Mouse (Mus musculus) forebrain, embryonic 15.5 days (tissue): ENCODE measurements around the gene Smim15. TPM values are rescaled to one million over a fixed set of nuclear protein-coding genes. Genes with fewer than 3 reads are reported as not detected.

Experiments used
- ATAC-seq: fragments of 200-750 bp; cut with Nextera tagmentation; replicated peaks from 2 replicates; pipeline ENCODE4 v1.8.0; 2017; ENCODE audit warnings: mild to moderate bottlenecking, moderate TSS enrichment, moderate library complexity
- H3K27ac ChIP-seq: fragments of 300-500 bp; sonication (generic); replicated peaks from 2 replicates; pipeline ENCODE4 v1.5.1; 2015; ENCODE audit warnings: mild to moderate bottlenecking, inconsistent platforms
- H3K27me3 ChIP-seq: fragments of 300-500 bp; sonication (generic); 2 replicates; pipeline ENCODE4 v1.6.1; 2015; ENCODE audit warnings: inconsistent platforms
- H3K36me3 ChIP-seq: fragments of 300-500 bp; sonication (generic); 2 replicates; pipeline ENCODE4 v1.6.1; 2015; ENCODE audit warnings: mild to moderate bottlenecking, inconsistent platforms
- H3K4me1 ChIP-seq: fragments of 300-500 bp; sonication (generic); 2 replicates; pipeline ENCODE4 v1.6.1; 2015; ENCODE audit warnings: inconsistent platforms
- H3K4me2 ChIP-seq: fragments of 300-500 bp; sonication (generic); replicated peaks from 2 replicates; pipeline ENCODE4 v1.6.1; 2015; ENCODE audit warnings: mild to moderate bottlenecking, inconsistent platforms
- H3K4me3 ChIP-seq: fragments of 300-500 bp; sonication (generic); 2 replicates; pipeline ENCODE4 v1.5.1; 2015; ENCODE audit warnings: mild to moderate bottlenecking, inconsistent platforms
- H3K9ac ChIP-seq: fragments of 300-500 bp; sonication (generic); replicated peaks from 2 replicates; pipeline ENCODE4 v1.6.1; 2015; ENCODE audit warnings: mild to moderate bottlenecking, inconsistent platforms
- H3K9me3 ChIP-seq: fragments of 300-500 bp; sonication (generic); 2 replicates; pipeline ENCODE4 v1.6.1; 2016; ENCODE audit warnings: inconsistent platforms
- WGBS: fragments of 180-500 bp; shearing (Covaris S2); methylation state at CpG from one replicate; pipeline ENCODE4 v1.1.7; 2015; ENCODE audit warnings: mixed read lengths; 5-methylcytosine and 5-hydroxymethylcytosine counted together
- polyA plus RNA-seq: library from polyadenylated mRNA; unstranded; fragments of >200 nt; fragmentation: Nextera tagmentation; extraction: Ambion mirVana; gene quantifications from 2 replicates; pipeline ENCODE4 v1.2.1, GENCODE M21; 2015

Smim15 gene
- 43.9 and 47.7 TPM in 2 replicates for polyA plus RNA-seq

- no peaks in the 10 kb centered on the region for H3K9me3 ChIP-seq
- peak within 1 kb of the TSS; percentile 82 for H3K4me3 ChIP-seq
- ATAC-seq = peak; percentile 98
- H3K27ac ChIP-seq = peak within 1 kb of the TSS; percentile 87
- 0 out of 2 replicates have a peak, but pooled peaks cover 6% of the 10 kb centered on the region for H3K36me3 ChIP-seq
- no peaks in the 10 kb centered on the region for H3K27me3 ChIP-seq
- H3K9ac ChIP-seq = peak within 1 kb of the TSS; percentile 90
- peaks cover 47% of the 10 kb centered on the region for H3K4me1 ChIP-seq
- H3K4me2 ChIP-seq = peak within 1 kb of the TSS; percentile 63
- under 1% methylated on average over 63 of the region's 71 CpGs for WGBS
Observed at GRCm38 (mm10) chr13:108044222-108044941, at the start of gene Smim15. Gene Smim15 (plus strand): TSS chr13:108044446.

GRCm38 (mm10) chr13:107995211-107995610 is 49.0 kb upstream of the Smim15 start:
- Histone ChIP-seq H3K36me3 (no peaks in the 10 kb centered on the region), H3K27ac (no peak overlapping the region), H3K4me1 (no peaks in the 10 kb centered on the region), H3K9ac (no peak overlapping the region), H3K9me3 (no peaks in the 10 kb centered on the region), H3K27me3 (no peaks in the 10 kb centered on the region), H3K4me3 (no peak overlapping the region), H3K4me2 (no peak overlapping the region)
- no peak for ATAC-seq
- 53% methylated on average over 7 of the region's 7 CpGs for WGBS

GRCm38 (mm10) chr13:107996301-107996700 is 47.9 kb upstream of the Smim15 start:
- no peaks in the 10 kb centered on the region for H3K36me3 ChIP-seq
- no peaks in the 10 kb centered on the region for H3K9me3 ChIP-seq
- H3K4me3 ChIP-seq = no peak overlapping the region
- H3K27me3 ChIP-seq = no peaks in the 10 kb centered on the region
- H3K27ac ChIP-seq = no peak overlapping the region
- no peak for ATAC-seq
- no peaks in the 10 kb centered on the region for H3K4me1 ChIP-seq
- H3K4me2 ChIP-seq = no peak overlapping the region
- WGBS = 92% methylated on average over 3 of the region's 3 CpGs
- H3K9ac ChIP-seq = no peak overlapping the region

GRCm38 (mm10) chr13:108007861-108008260 is 36.4 kb upstream of the Smim15 start:
- no peaks in the 10 kb centered on the region for H3K27me3 ChIP-seq
- 74% methylated on average over 4 of the region's 4 CpGs for WGBS
- H3K27ac ChIP-seq = no peak overlapping the region
- no peak overlapping the region for H3K4me3 ChIP-seq
- no peaks in the 10 kb centered on the region; the same call in 1 of the 2 replicates for H3K9me3 ChIP-seq
- no peak overlapping the region for H3K9ac ChIP-seq
- no peaks in the 10 kb centered on the region for H3K36me3 ChIP-seq
- no peak overlapping the region for H3K4me2 ChIP-seq
- H3K4me1 ChIP-seq = no peaks in the 10 kb centered on the region
- no peak for ATAC-seq

- Histone ChIP-seq H3K4me1 (no peaks in the 10 kb centered on the region), H3K4me3 (no peak overlapping the region), H3K4me2 (no peak overlapping the region), H3K27me3 (no peaks in the 10 kb centered on the region), H3K9ac (no peak overlapping the region), H3K27ac (no peak overlapping the region), H3K9me3 (no peaks in the 10 kb centered on the region; the same call in 1 of the 2 replicates), H3K36me3 (no peaks in the 10 kb centered on the region)
- ATAC-seq = no peak
- WGBS = 83% methylated on average over 8 of the region's 8 CpGs
Observed at GRCm38 (mm10) chr13:108013110-108013509, 31.1 kb upstream of the Smim15 start.

- H3K9me3 ChIP-seq = no peaks in the 10 kb centered on the region; the same call in 1 of the 2 replicates
- ATAC-seq = no peak
- no peak overlapping the region for H3K9ac ChIP-seq
- no peaks in the 10 kb centered on the region for H3K4me1 ChIP-seq
- H3K4me3 ChIP-seq = no peak overlapping the region
- WGBS = 87% methylated on average over 6 of the region's 6 CpGs
- H3K36me3 ChIP-seq = no peaks in the 10 kb centered on the region
- no peaks in the 10 kb centered on the region for H3K27me3 ChIP-seq
- H3K27ac ChIP-seq = no peak overlapping the region
- no peak overlapping the region for H3K4me2 ChIP-seq
Observed at GRCm38 (mm10) chr13:108013839-108014238, 30.4 kb upstream of the Smim15 start.

- Histone ChIP-seq H3K4me1 (no peaks in the 10 kb centered on the region), H3K9ac (no peak overlapping the region), H3K9me3 (no peaks in the 10 kb centered on the region), H3K36me3 (no peaks in the 10 kb centered on the region), H3K4me3 (no peak overlapping the region), H3K27me3 (no peaks in the 10 kb centered on the region), H3K27ac (no peak overlapping the region), H3K4me2 (no peak overlapping the region)
- no peak for ATAC-seq
- 88% methylated on average over 6 of the region's 6 CpGs for WGBS
Observed at GRCm38 (mm10) chr13:108015166-108015565, 29.1 kb upstream of the Smim15 start.

GRCm38 (mm10) chr13:108017349-108017748 is 26.9 kb upstream of the Smim15 start:
- Histone ChIP-seq H3K4me1 (no peaks in the 10 kb centered on the region), H3K27me3 (no peaks in the 10 kb centered on the region), H3K36me3 (no peaks in the 10 kb centered on the region), H3K4me3 (no peak overlapping the region), H3K9ac (no peak overlapping the region), H3K27ac (no peak overlapping the region), H3K4me2 (no peak overlapping the region), H3K9me3 (no peaks in the 10 kb centered on the region)
- no peak for ATAC-seq
- WGBS = 90% methylated on average over 6 of the region's 6 CpGs

- Histone ChIP-seq H3K4me2 (no peak overlapping the region), H3K4me3 (no peak overlapping the region), H3K27me3 (no peaks in the 10 kb centered on the region), H3K9ac (no peak overlapping the region), H3K9me3 (no peaks in the 10 kb centered on the region), H3K4me1 (no peaks in the 10 kb centered on the region), H3K27ac (no peak overlapping the region), H3K36me3 (no peaks in the 10 kb centered on the region)
- ATAC-seq = no peak
- WGBS = 60% methylated on average over 3 of the region's 3 CpGs
Observed at GRCm38 (mm10) chr13:108025802-108026201, 18.4 kb upstream of the Smim15 start.

- no peaks in the 10 kb centered on the region for H3K9me3 ChIP-seq
- no peaks in the 10 kb centered on the region for H3K4me1 ChIP-seq
- H3K4me2 ChIP-seq = no peak overlapping the region
- H3K4me3 ChIP-seq = no peak overlapping the region
- 89% methylated on average over 4 of the region's 4 CpGs for WGBS
- no peak for ATAC-seq
- H3K9ac ChIP-seq = no peak overlapping the region
- H3K36me3 ChIP-seq = no peaks in the 10 kb centered on the region
- H3K27me3 ChIP-seq = no peaks in the 10 kb centered on the region
- no peak overlapping the region for H3K27ac ChIP-seq
Observed at GRCm38 (mm10) chr13:108032789-108033188, 11.5 kb upstream of the Smim15 start.

- Histone ChIP-seq H3K4me1 (peaks cover 27% of the 10 kb centered on the region), H3K27me3 (no peaks in the 10 kb centered on the region), H3K4me2 (no peak overlapping the region), H3K27ac (no peak overlapping the region), H3K9me3 (no peaks in the 10 kb centered on the region), H3K9ac (no peak overlapping the region), H3K36me3 (no peaks in the 10 kb centered on the region), H3K4me3 (no peak overlapping the region)
- ATAC-seq = no peak
- 47% methylated on average over 6 of the region's 6 CpGs for whole genome bisulfite sequencing
Observed at GRCm38 (mm10) chr13:108039375-108039774, 4.9 kb upstream of the Smim15 start.

GRCm38 (mm10) chr13:108039902-108040301 is 4.3 kb upstream of the Smim15 start:
- H3K27ac ChIP-seq = no peak overlapping the region
- peaks cover 30% of the 10 kb centered on the region for H3K4me1 ChIP-seq
- no peaks in the 10 kb centered on the region for H3K27me3 ChIP-seq
- no peak overlapping the region for H3K4me3 ChIP-seq
- H3K4me2 ChIP-seq = no peak overlapping the region
- ATAC-seq = no peak
- WGBS = 88% methylated on average over 9 of the region's 9 CpGs
- H3K9ac ChIP-seq = no peak overlapping the region
- H3K36me3 ChIP-seq = no peaks in the 10 kb centered on the region
- H3K9me3 ChIP-seq = no peaks in the 10 kb centered on the region

- 50% methylated on average over 3 of the region's 3 CpGs for WGBS
- Histone ChIP-seq H3K9me3 (no peaks in the 10 kb centered on the region), H3K27ac (no peak overlapping the region), H3K9ac (no peak overlapping the region), H3K27me3 (no peaks in the 10 kb centered on the region), H3K4me1 (peaks cover 34% of the 10 kb centered on the region), H3K36me3 (no peaks in the 10 kb centered on the region), H3K4me2 (no peak overlapping the region), H3K4me3 (no peak overlapping the region)
- ATAC-seq = no peak
Observed at GRCm38 (mm10) chr13:108040451-108040850, 3.8 kb upstream of the Smim15 start.
